Mouse (Mus musculus) effector memory CD4-positive, alpha-beta T cell, adult 7 months (primary cell): ENCODE measurements around the gene Olfr44. TPM values are rescaled to one million over a fixed set of nuclear protein-coding genes. Genes with fewer than 3 reads are reported as not detected.

ENCODE experiments used
- polyA plus RNA-seq: library from polyadenylated mRNA; unstranded; fragments of 100-300 nt; shearing (Covaris generic); gene quantifications from one replicate; pipeline ENCODE4 v1.2.1, GENCODE M21; 2017

Olfr44 gene
- polyA plus RNA-seq = not detected

DNA sequence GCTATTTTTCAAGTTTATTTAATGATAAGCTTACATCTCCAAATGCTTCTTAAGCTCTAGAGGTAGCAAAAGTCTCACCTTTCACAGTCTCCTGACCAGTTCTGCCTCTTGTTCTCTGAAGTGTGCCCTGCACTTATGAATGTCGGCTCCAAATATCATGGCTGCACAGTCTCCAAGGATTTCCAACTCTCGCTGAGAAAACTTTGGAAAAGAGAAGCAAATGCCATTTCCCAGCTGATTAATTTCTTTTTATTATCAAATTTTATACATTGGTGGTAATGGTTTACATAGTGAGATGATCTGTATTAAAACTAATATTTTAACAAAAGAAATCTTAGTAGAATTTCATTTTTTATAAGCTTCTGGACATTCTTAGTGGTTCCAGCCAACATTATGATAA, at the start of gene Olfr44:
Olfr44 (minus strand) TSS at position 101 of the 400 bp plus-strand sequence.

DNA sequence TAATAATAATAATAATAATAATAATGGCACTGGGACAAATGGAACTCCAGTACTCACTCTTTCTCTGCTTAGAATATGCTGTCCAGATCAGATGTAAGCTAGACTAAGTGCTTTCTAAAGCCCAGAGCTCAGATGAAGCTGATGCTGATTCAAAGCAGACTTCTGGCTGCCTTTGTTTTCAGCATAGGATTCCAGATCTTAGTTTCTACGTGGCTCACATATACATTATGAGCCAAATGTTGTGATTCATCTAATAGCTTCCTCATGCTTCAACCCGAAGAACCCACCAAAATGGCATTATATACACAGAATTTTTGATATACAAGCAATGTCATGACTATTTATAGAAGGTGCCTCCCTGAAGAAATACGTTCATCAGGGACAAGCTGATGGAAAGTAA, 21.7 kb upstream of the Olfr44 start, which contains the start of gene Olfr957:
Olfr957 (minus strand) TSS at position 279 of the 400 bp plus-strand sequence.

DNA sequence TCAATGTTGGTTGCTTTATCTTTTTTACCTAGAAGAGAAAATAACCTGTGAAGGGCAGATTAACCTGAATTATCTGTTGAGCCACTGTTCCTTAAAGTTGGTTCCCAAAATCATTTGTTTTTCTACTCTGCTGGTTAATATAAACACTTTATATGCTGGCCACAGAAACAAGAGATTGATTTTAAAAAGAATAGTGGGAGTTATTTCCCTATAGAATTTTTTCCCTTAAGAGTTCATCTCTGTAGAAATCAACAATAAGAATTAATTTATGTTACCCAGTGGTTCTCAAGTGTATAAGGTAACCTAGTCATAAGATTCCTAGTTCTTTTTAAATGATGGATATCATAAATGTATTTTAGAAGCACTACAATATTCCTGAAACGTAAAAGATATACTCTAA, 22.0 kb downstream of the Olfr44 start, which contains the start of gene Olfr955:
Olfr955 (minus strand) TSS at position 101 of the 400 bp plus-strand sequence.

DNA sequence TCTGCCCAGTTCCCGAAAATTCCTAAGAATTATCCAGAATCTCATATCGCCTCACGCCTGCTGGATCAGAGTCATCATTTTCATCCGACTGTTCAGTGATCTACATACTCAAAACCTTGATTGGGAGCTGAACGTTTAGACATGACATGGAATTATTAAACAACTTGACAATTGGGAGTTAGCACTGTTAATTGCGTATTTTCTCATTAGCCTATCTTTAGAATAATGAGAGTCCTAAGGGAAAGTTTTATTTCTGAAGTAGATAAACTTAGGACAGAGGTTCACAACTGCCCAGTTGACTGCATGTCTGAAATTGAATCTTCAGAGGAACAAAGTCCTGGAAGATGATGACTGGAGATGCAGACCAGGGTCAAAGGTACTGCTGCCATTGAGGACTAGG, 37.4 kb downstream of the Olfr44 start, which contains the start of gene Olfr954:
Olfr954 (plus strand) TSS at position 301 of the 400 bp plus-strand sequence.

Other genes starting within 250 kb of the Olfr44 start
- gene Olfr1537, start 244.0 kb downstream of the Olfr44 start, polyA plus RNA-seq = not detected
- gene Olfr945, start 217.2 kb downstream of the Olfr44 start, polyA plus RNA-seq = not detected
- gene Olfr948, start 167.9 kb downstream of the Olfr44 start, polyA plus RNA-seq = 0.24 TPM
- gene Olfr951, start 106.6 kb downstream of the Olfr44 start, polyA plus RNA-seq = not detected
- gene Olfr952, start 66.8 kb downstream of the Olfr44 start, polyA plus RNA-seq = not detected
- gene Olfr954, start 37.3 kb downstream of the Olfr44 start, polyA plus RNA-seq = not detected
- gene Olfr955, start 22.1 kb downstream of the Olfr44 start, polyA plus RNA-seq = not detected
- gene Olfr957, start 21.8 kb upstream of the Olfr44 start, polyA plus RNA-seq = not detected
- gene Olfr958, start 60.1 kb upstream of the Olfr44 start, polyA plus RNA-seq = 0.27 TPM
- gene Olfr959, start 81.6 kb upstream of the Olfr44 start, polyA plus RNA-seq = not detected
- 0.41 TPM for gene AW551984, start 110.4 kb upstream of the Olfr44 start, polyA plus RNA-seq
- 0.22 TPM for gene Olfr148, start 116.7 kb upstream of the Olfr44 start, polyA plus RNA-seq
- gene Olfr960, start 127.4 kb upstream of the Olfr44 start, polyA plus RNA-seq = not detected
- gene Olfr961, start 151.1 kb upstream of the Olfr44 start, polyA plus RNA-seq = 0.51 TPM
- gene Olfr963, start 173.2 kb upstream of the Olfr44 start, polyA plus RNA-seq = not detected
- gene Olfr149, start 213.1 kb upstream of the Olfr44 start, polyA plus RNA-seq = not detected
- gene Olfr965, start 217.4 kb upstream of the Olfr44 start, polyA plus RNA-seq = not detected
- 0.52 TPM for gene Olfr150, start 237.0 kb upstream of the Olfr44 start, polyA plus RNA-seq